Mouse (Mus musculus): ENCODE results near the gene Atf7ip.

- TF ChIP-seq CTCF (IDR thresholded peaks at IDR 0.05; ENCODE audit: control insufficient read depth, insufficient read depth, insufficient read length), result no peak
- TF ChIP-seq FOSL1 (IDR thresholded peaks at IDR 0.05; ENCODE audit: insufficient read depth, low read length, poor library complexity, severe bottlenecking), result no peak
- no peak for TF ChIP-seq MAX (IDR thresholded peaks at IDR 0.05)
- no peak for TF ChIP-seq CEBPB (IDR thresholded peaks at IDR 0.05; ENCODE audit: low read depth)
- no peak for TF ChIP-seq MYOD1 (IDR thresholded peaks at IDR 0.05; ENCODE audit: control insufficient read depth, insufficient read length, low read depth)
Measured at GRCm38 (mm10) chr6:136508652-136509051, 2.7 kb downstream of the Atf7ip start.
